Mouse (Mus musculus): ENCODE data around the gene Fstl3. TPM values are rescaled to one million over a fixed set of nuclear protein-coding genes. Genes with fewer than 3 reads are reported as not detected.

Gene Fstl3
- total and polyA plus RNA-seq, 2 experiments from 2014 or later = 2.1 to 2.8 TPM

- ATAC-seq (no peak), DNase-seq (no peak)
- Histone ChIP-seq H3K4me1 (ENCODE audit: insufficient read depth) (no peaks in the 10 kb centered on the region), H3K9me3 (ENCODE audit: low read length) (no peaks in the 10 kb centered on the region), H3K4me2 (ENCODE audit: low read depth) (no peak overlapping the region), H3K9ac (no peak overlapping the region), H3K36me3 (ENCODE audit: insufficient read depth) (no peaks in the 10 kb centered on the region), H3K27me3 (ENCODE audit: insufficient read depth, low read length) (peaks cover 12% of the 10 kb centered on the region), H3K27ac (ENCODE audit: low read depth, low read length) (no peak overlapping the region), H3K4me3 (ENCODE audit: low read depth, low read length) (no peak overlapping the region)
- no peak for TF ChIP-seq CTCF (IDR thresholded peaks at IDR 0.05; ENCODE audit: low read depth)
- 7% methylated on average over 15 of the region's 15 CpGs for WGBS
Observed at GRCm38 (mm10) chr10:79778006-79778405, 934 bp downstream of the Fstl3 start.

- TF ChIP-seq CTCF (IDR thresholded peaks at IDR 0.05; ENCODE audit: low read depth) = no peak
- no peak overlapping the region for H3K4me3 ChIP-seq (ENCODE audit: low read depth, low read length)
- no peaks in the 10 kb centered on the region for H3K4me1 ChIP-seq (ENCODE audit: insufficient read depth)
- no peak for DNase-seq
- no peak overlapping the region for H3K4me2 ChIP-seq (ENCODE audit: low read depth)
- H3K36me3 ChIP-seq (ENCODE audit: insufficient read depth) = no peaks in the 10 kb centered on the region
- H3K9me3 ChIP-seq (ENCODE audit: low read length) = no peaks in the 10 kb centered on the region
- H3K27me3 ChIP-seq (ENCODE audit: insufficient read depth, low read length) = peaks cover 12% of the 10 kb centered on the region
- H3K9ac ChIP-seq = no peak overlapping the region
- H3K27ac ChIP-seq (ENCODE audit: low read depth, low read length) = no peak overlapping the region
- WGBS = 26% methylated on average over 2 of the region's 2 CpGs
- no peak for ATAC-seq
Observed at GRCm38 (mm10) chr10:79779193-79779592, 2.1 kb downstream of the Fstl3 start.

- DNase-seq (peak; percentile 96), ATAC-seq (peak; percentile 94)
- H3K4me3 ChIP-seq (ENCODE audit: low read depth, low read length) = peak overlapping the region; percentile 50
- H3K27ac ChIP-seq (ENCODE audit: low read depth, low read length) = no peak overlapping the region
- WGBS = 3% methylated on average over 54 of the region's 55 CpGs
- peaks cover 12% of the 10 kb centered on the region for H3K27me3 ChIP-seq (ENCODE audit: insufficient read depth, low read length)
- H3K4me1 ChIP-seq (ENCODE audit: insufficient read depth) = no peaks in the 10 kb centered on the region
- peak overlapping the region; percentile 82 for H3K4me2 ChIP-seq (ENCODE audit: low read depth)
- H3K36me3 ChIP-seq (ENCODE audit: insufficient read depth) = no peaks in the 10 kb centered on the region
- peak overlapping the region; percentile 49 for H3K9ac ChIP-seq
- H3K9me3 ChIP-seq (ENCODE audit: low read length) = no peaks in the 10 kb centered on the region
- TF ChIP-seq CTCF (IDR thresholded peaks at IDR 0.05; ENCODE audit: low read depth) = peak; percentile 93
Observed at GRCm38 (mm10) chr10:79779784-79780663, 3.0 kb downstream of the Fstl3 start.

GRCm38 (mm10) chr10:79780664-79781015 is 3.6 kb downstream of the Fstl3 start:
- DNase-seq (no peak), ATAC-seq (peak; percentile 68)
- Histone ChIP-seq H3K9ac (peak overlapping the region; percentile 49), H3K27ac (ENCODE audit: low read depth, low read length) (no peak overlapping the region), H3K4me1 (ENCODE audit: insufficient read depth) (no peaks in the 10 kb centered on the region), H3K4me2 (ENCODE audit: low read depth) (peak overlapping the region; percentile 82), H3K36me3 (ENCODE audit: insufficient read depth) (no peaks in the 10 kb centered on the region), H3K27me3 (ENCODE audit: insufficient read depth, low read length) (peaks cover 12% of the 10 kb centered on the region), H3K4me3 (ENCODE audit: low read depth, low read length) (peak overlapping the region; percentile 50), H3K9me3 (ENCODE audit: low read length) (no peaks in the 10 kb centered on the region)
- TF ChIP-seq CTCF (IDR thresholded peaks at IDR 0.05; ENCODE audit: low read depth) = no peak
- 2% methylated on average over 13 of the region's 13 CpGs for WGBS

GRCm38 (mm10) chr10:79781139-79781538 is 4.1 kb downstream of the Fstl3 start:
- H3K27ac ChIP-seq (ENCODE audit: low read depth, low read length) = no peak overlapping the region
- peaks cover 12% of the 10 kb centered on the region for H3K27me3 ChIP-seq (ENCODE audit: insufficient read depth, low read length)
- no peaks in the 10 kb centered on the region for H3K36me3 ChIP-seq (ENCODE audit: insufficient read depth)
- H3K4me2 ChIP-seq (ENCODE audit: low read depth) = peak overlapping the region; percentile 82
- no peak for DNase-seq
- H3K4me3 ChIP-seq (ENCODE audit: low read depth, low read length) = peak overlapping the region; percentile 50
- 34% methylated on average over 21 of the region's 21 CpGs for WGBS
- ATAC-seq = no peak
- no peaks in the 10 kb centered on the region for H3K4me1 ChIP-seq (ENCODE audit: insufficient read depth)
- no peak for TF ChIP-seq CTCF (IDR thresholded peaks at IDR 0.05; ENCODE audit: low read depth)
- peak overlapping the region; percentile 49; the same call in 1 of the 2 replicates for H3K9ac ChIP-seq
- H3K9me3 ChIP-seq (ENCODE audit: low read length) = no peaks in the 10 kb centered on the region

- no peaks in the 10 kb centered on the region for H3K4me1 ChIP-seq (ENCODE audit: insufficient read depth)
- peaks cover 7% of the 10 kb centered on the region for H3K27me3 ChIP-seq (ENCODE audit: insufficient read depth, low read length)
- ATAC-seq = no peak
- no peak for DNase-seq
- no peaks in the 10 kb centered on the region for H3K36me3 ChIP-seq (ENCODE audit: insufficient read depth)
- no peak overlapping the region for H3K27ac ChIP-seq (ENCODE audit: low read depth, low read length)
- H3K4me2 ChIP-seq (ENCODE audit: low read depth) = no peak overlapping the region
- no peak overlapping the region for H3K9ac ChIP-seq
- no peak overlapping the region for H3K4me3 ChIP-seq (ENCODE audit: low read depth, low read length)
- WGBS = 51% methylated on average over 5 of the region's 5 CpGs
- no peak for TF ChIP-seq CTCF (IDR thresholded peaks at IDR 0.05; ENCODE audit: low read depth)
- no peaks in the 10 kb centered on the region for H3K9me3 ChIP-seq (ENCODE audit: low read length)
Observed at GRCm38 (mm10) chr10:79781956-79782355, 4.9 kb downstream of the Fstl3 start.

- TF ChIP-seq CTCF (IDR thresholded peaks at IDR 0.05; ENCODE audit: low read depth) = peak; percentile 47
- ATAC-seq (no peak), DNase-seq (no peak)
- H3K4me1 ChIP-seq (ENCODE audit: insufficient read depth) = no peaks in the 10 kb centered on the region
- 65% methylated on average over 7 of the region's 7 CpGs for WGBS
- no peaks in the 10 kb centered on the region; the same call in 1 of the 2 replicates for H3K27me3 ChIP-seq (ENCODE audit: insufficient read depth, low read length)
- H3K9me3 ChIP-seq (ENCODE audit: low read length) = no peaks in the 10 kb centered on the region
- no peaks in the 10 kb centered on the region for H3K36me3 ChIP-seq (ENCODE audit: insufficient read depth)
- H3K4me3 ChIP-seq (ENCODE audit: low read depth, low read length) = no peak overlapping the region
- no peak overlapping the region for H3K27ac ChIP-seq (ENCODE audit: low read depth, low read length)
- H3K9ac ChIP-seq = no peak overlapping the region
- H3K4me2 ChIP-seq (ENCODE audit: low read depth) = no peak overlapping the region
Observed at GRCm38 (mm10) chr10:79783050-79783449, 6.0 kb downstream of the Fstl3 start.

All from forebrain, postnatal 0 days (tissue).